Mouse (Mus musculus) granulocyte monocyte progenitor cell, adult 5-6 weeks (primary cell): ENCODE measurements around the gene Mnx1. TPM values are rescaled to one million over a fixed set of nuclear protein-coding genes. Genes with fewer than 3 reads are reported as not detected.
A peak's percentile ranks its signal among the peaks of the same experiment; 100 is the strongest.

Source experiments
- ATAC-seq: replicated peaks from 2 replicates; pipeline ENCODE4 v1.8.0; 2016; ENCODE audit warnings: mild to moderate bottlenecking, moderate TSS enrichment, inconsistent platforms; ENCODE audit not compliant: poor library complexity, severe bottlenecking
- total RNA-seq, 2 experiments: library from RNA; stranded (forward) in 1 of 2; stranded (reverse) in 1 of 2; fragments of 200-712, 200-1000 nt in 1 of 2; fragments of >200 nt in 1 of 2; fragmentation: Nextera tagmentation in 1 of 2; gene quantifications; 2 replicates each; pipeline ENCODE4 v1.2.3; 2014 to 2017

Gene Mnx1
- total RNA-seq (2014; fragmentation: Nextera tagmentation) (not detected in 2 replicates), total RNA-seq (2017) (not detected in 2 replicates)

- peak; percentile 17; the same call in 1 of the 2 replicates for ATAC-seq
Measured at GRCm38 (mm10) chr5:29478208-29479197, at the start of gene Mnx1. Gene Mnx1, minus strand, starts transcription at chr5:29478470.

GRCm38 (mm10) chr5:29516432-29516831 lies 38.2 kb upstream of the Mnx1 start:
- no peak for ATAC-seq

- ATAC-seq: no peak
Measured at GRCm38 (mm10) chr5:29515888-29516287, 37.6 kb upstream of the Mnx1 start.

- no peak for ATAC-seq
Measured at GRCm38 (mm10) chr5:29507013-29507412, 28.7 kb upstream of the Mnx1 start.

- no peak for ATAC-seq
Measured at GRCm38 (mm10) chr5:29487321-29487720, 9.1 kb upstream of the Mnx1 start.

GRCm38 (mm10) chr5:29485941-29486320 lies 7.7 kb upstream of the Mnx1 start:
- no peak for ATAC-seq

GRCm38 (mm10) chr5:29484965-29485940 lies 7.0 kb upstream of the Mnx1 start:
- peak; percentile 44; the same call in 1 of the 2 replicates for ATAC-seq

- no peak for ATAC-seq
Measured at GRCm38 (mm10) chr5:29483801-29484200, 5.5 kb upstream of the Mnx1 start.

GRCm38 (mm10) chr5:29479198-29479593 lies 926 bp upstream of the Mnx1 start:
- ATAC-seq: peak; percentile 34; the same call in 1 of the 2 replicates

- ATAC-seq: 0 out of 2 replicates have a peak, but pooled peaks have one; percentile 18
Measured at GRCm38 (mm10) chr5:29477474-29478207, 629 bp downstream of the Mnx1 start.

GRCm38 (mm10) chr5:29476021-29476420 lies 2.2 kb downstream of the Mnx1 start:
- no peak for ATAC-seq

- no peak for ATAC-seq
Measured at GRCm38 (mm10) chr5:29475556-29475955, 2.7 kb downstream of the Mnx1 start.

- no peak for ATAC-seq
Measured at GRCm38 (mm10) chr5:29475041-29475440, 3.2 kb downstream of the Mnx1 start.

GRCm38 (mm10) chr5:29474246-29474960 lies 3.9 kb downstream of the Mnx1 start:
- no peak for ATAC-seq

- ATAC-seq: no peak
Measured at GRCm38 (mm10) chr5:29473551-29474245, 4.6 kb downstream of the Mnx1 start.

GRCm38 (mm10) chr5:29471855-29472665 lies 6.2 kb downstream of the Mnx1 start:
- ATAC-seq: no peak

- no peak for ATAC-seq
Measured at GRCm38 (mm10) chr5:29471396-29471795, 6.9 kb downstream of the Mnx1 start.
